Mouse (Mus musculus) thymus, adult 18-20 months (tissue): Measurements from ENCODE around the gene Wdr89.

Source experiments
- DNase-seq, 2 experiments: peaks; one replicate each; pipeline ENCODE4 v3.0.0; 2022; ENCODE audit warnings: mixed read lengths in 2 of 2

The Wdr89 gene

DNA sequence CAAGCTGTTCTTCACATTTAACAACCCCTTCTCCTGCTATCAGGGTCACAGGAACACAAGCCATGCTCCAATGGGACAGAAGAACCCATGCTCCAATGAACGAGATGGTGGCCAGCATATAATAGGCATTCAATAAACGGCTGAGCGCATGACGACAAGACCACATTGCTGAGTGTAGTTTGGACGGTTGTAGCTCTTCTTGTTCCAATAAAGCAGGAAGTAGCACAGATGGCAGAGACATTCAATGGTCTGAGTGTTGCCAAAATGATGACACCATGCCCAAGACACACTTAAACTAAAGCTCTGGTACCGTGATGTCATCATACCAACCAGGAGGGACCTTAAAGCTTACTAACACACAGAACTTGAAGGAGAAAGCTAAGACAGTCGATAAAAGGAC lies 56.6 kb downstream of the Wdr89 start:
- DNase-seq, result no peak

GRCm38 (mm10) chr12:75599490-75599889 lies 69.8 kb downstream of the Wdr89 start:
- no peak for DNase-seq

GRCm38 (mm10) chr12:75598988-75599387 lies 70.3 kb downstream of the Wdr89 start:
- no peak for DNase-seq

DNA sequence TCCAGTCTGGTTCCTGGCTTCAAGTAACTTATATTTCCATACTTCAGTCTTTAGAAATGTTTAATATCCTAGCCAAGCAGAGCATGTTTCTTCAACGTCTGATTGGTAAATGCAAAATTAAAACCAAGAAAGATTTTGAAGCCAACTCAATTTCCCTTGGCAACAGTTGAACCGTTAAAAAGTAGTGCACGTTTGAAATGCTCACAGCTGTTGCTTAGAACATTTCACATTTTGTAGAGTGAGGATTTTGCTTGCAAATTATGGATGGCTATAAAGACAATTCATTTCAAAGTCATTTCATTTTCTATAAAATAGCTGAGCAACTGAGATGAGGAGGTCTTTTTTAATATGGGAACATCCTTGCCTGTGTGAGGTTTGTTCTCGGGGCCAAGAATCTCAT lies 71.6 kb downstream of the Wdr89 start:
- DNase-seq, result no peak

DNA sequence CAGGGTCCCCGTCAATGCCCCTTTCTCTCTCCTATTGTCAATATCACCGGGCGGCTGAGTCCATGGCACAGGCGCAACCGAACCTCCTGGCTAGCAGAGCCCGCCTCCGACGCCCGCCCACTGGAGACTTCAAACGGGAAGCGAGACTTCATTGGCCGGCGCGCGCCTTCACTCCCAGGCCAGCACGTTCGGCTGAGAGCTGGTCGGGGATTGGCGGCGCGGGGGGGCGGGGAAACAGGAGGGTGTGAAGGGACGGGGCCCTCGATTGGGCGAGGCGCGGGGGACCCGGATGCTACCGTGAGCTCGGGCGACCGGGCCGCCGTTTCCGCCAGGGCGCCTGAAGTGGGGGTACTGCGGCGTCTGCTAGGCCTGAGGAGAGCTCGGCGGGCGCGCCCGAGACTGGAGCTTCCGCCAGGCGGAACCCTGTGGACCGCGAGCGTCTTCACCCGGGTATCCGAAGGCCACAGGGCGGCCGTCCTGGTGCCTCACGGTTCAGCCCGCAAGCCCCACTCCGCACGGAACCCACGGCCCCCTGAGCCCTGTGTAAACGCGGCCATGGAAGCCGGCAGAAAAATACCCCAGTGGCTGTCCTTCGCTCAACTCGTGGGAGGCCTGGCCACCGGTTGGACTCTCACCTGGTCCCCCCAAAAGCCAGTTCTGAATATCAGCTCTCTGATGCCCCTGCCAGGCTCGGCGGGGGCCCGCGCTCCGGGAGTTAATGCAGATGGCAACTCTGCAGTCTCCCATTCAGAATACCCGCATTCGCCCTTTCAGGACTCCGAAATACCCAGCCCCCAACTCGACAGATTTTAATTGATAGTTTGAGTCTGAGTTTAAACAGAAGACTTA lies 73.0 kb downstream of the Wdr89 start, which contains the start of gene Ppp2r5e:
Ppp2r5e (minus strand) TSS at position 92 of the 849 bp plus-strand sequence.
- DNase-seq, result peak; percentile 98 to 99

- DNase-seq, result peak; percentile 30 to 33
Observed at GRCm38 (mm10) chr12:75595291-75596153, 73.8 kb downstream of the Wdr89 start.

DNA sequence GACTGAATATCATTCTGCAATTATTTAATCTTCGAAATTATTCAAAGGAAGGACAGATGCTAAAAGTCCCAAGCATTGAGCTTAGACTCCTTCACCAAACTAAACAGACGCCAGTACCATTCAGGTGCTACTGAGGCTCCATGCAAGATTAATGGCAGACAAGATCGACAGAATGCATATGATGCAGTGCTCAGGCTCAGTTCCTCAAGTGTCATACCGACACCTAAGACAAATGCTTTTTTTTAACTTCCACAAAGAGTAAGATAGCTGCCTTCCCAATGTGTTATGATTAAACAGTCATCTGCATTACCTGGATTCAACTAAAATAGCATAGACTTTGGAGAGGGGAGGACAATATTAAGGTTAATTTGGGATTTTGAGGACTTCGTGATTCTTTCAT lies 74.9 kb downstream of the Wdr89 start:
- no peak for DNase-seq

- DNase-seq, result no peak
Observed at GRCm38 (mm10) chr12:75593817-75594216, 75.5 kb downstream of the Wdr89 start.

DNA sequence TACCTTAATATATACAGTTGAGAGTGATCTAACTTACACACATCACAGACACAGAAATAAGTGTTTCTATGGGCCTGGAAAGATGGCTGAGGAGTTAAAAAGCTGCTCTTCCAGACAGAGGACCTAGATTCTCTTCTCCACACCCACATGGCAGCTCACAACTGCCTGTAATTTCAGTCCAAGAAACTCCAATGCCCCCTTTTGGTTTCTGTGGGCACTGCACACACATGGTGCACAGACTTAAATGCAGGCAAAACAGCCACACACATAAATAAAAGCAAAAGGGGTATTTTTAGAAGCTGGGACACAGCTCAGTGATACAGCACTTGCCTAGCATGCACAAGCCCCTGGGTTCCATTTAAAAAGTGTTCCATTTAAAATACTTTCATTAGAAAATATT lies 81.8 kb downstream of the Wdr89 start:
- DNase-seq, result no peak

GRCm38 (mm10) chr12:75583776-75584175 lies 85.6 kb downstream of the Wdr89 start:
- DNase-seq, result no peak
